ENCODE assay signal across 14 mouse cellular contexts in genomic region chr17:27212006-27212405, GRCm38 (mm10). TPM values are rescaled to one million over a fixed set of nuclear protein-coding genes. Genes with fewer than 3 reads are reported as not detected.
DNase-seq lines count a peak whose midpoint lies in the region; ATAC-seq lines count a peak whose summit lies in the region.
"Had no signal": no experiment of that assay in that cellular context is flagged by ENCODE, and none has a peak within 500 bp of the region (broad histone marks: within the 10 kb centered on the region; RNA-seq: fewer than 3 reads in every experiment).

No protein-coding gene starts in this region.

- H3K4me2 ChIP-seq in hindbrain, embryonic 12.5 days (replicated peaks): no peak overlapping the region
- no peak overlapping the region for H3K4me2 ChIP-seq in hindbrain, embryonic 16.5 days (ENCODE audit: low read length)

- DNase-seq in retina, postnatal 1 day: peak; percentile 38
- DNase-seq in retina, embryonic 14.5 days (ENCODE audit: low spot score): no peak
- peak; percentile 65 to 81 for DNase-seq in kidney, postnatal 4 days
- DNase-seq in cerebellum, postnatal 4 days (ENCODE audit: low spot score in 2 of 2): no peak
- no peak for DNase-seq in spleen, postnatal 36 days (ENCODE audit: low spot score in 2 of 2)
- DNase-seq: gastrocnemius, postnatal 36 days; layer of hippocampus, adult 9-11 months; lung, postnatal 14 days had no signal

- H3K4me1 ChIP-seq in hindbrain, embryonic 12.5 days: peaks cover 29% of the 10 kb centered on the region
- H3K4me1 ChIP-seq in hindbrain, embryonic 16.5 days (ENCODE audit: control insufficient read depth, insufficient read depth, low read depth, low read length): no peaks in the 10 kb centered on the region

- no peak overlapping the region for H3K9ac ChIP-seq in hindbrain, embryonic 12.5 days
- H3K9ac ChIP-seq in hindbrain, embryonic 16.5 days (ENCODE audit: low read depth, low read length): no peak overlapping the region
- H3K9ac ChIP-seq: liver, embryonic 14.5 days had no signal

- 39% methylated on average over 6 of the region's 6 CpGs for WGBS in hindbrain, embryonic 12.5 days
- 40% methylated on average over 6 of the region's 6 CpGs for WGBS in hindbrain, embryonic 16.5 days

- no peak overlapping the region for H3K4me3 ChIP-seq in hindbrain, embryonic 12.5 days
- no peak overlapping the region for H3K4me3 ChIP-seq in hindbrain, embryonic 16.5 days (ENCODE audit: low read length)
- H3K4me3 ChIP-seq: erythroblast, embryonic 14.5 days had no signal

- no peaks in the 10 kb centered on the region for H3K36me3 ChIP-seq in hindbrain, embryonic 12.5 days
- H3K36me3 ChIP-seq in hindbrain, embryonic 16.5 days (ENCODE audit: control insufficient read depth, insufficient read depth, low read length): no peaks in the 10 kb centered on the region

- H3K9me3 ChIP-seq in hindbrain, embryonic 12.5 days (replicated peaks): no peaks in the 10 kb centered on the region
- H3K9me3 ChIP-seq in hindbrain, embryonic 16.5 days (ENCODE audit: control insufficient read depth, low read length): no peaks in the 10 kb centered on the region

- peak overlapping the region; percentile 44; the same call in 1 of the 2 replicates for H3K27ac ChIP-seq in hindbrain, embryonic 12.5 days
- H3K27ac ChIP-seq in hindbrain, embryonic 16.5 days (ENCODE audit: low read depth, low read length): no peak overlapping the region
- H3K27ac ChIP-seq: hindbrain, postnatal 0 days; liver, embryonic 14.5 days had no signal

- ATAC-seq in hindbrain, embryonic 12.5 days (ENCODE audit: low FRiP score): no peak
- ATAC-seq in hindbrain, embryonic 16.5 days: no peak
- no peak for ATAC-seq in megakaryocyte progenitor cell, adult 5-6 weeks (replicated peaks; ENCODE audit: poor library complexity)

- H3K27me3 ChIP-seq in hindbrain, embryonic 12.5 days: no peaks in the 10 kb centered on the region
- H3K27me3 ChIP-seq in hindbrain, embryonic 16.5 days (replicated peaks; ENCODE audit: control insufficient read depth, insufficient read depth, low read length): no peaks in the 10 kb centered on the region; the same call in 1 of the 2 replicates

RNA-seq across cellular contexts. Expression of gene Lemd2, which starts 7.7 kb away (rescaled TPM):
- 32.9 and 38.2 TPM in 2 replicates for polyA plus RNA-seq in hindbrain, embryonic 12.5 days (2016; fragmentation: Nextera tagmentation; extraction: Ambion mirVana)
- polyA plus RNA-seq in hindbrain, embryonic 16.5 days (2015; fragmentation: Nextera tagmentation; extraction: Ambion mirVana): 11.1 and 17.7 TPM in 2 replicates
- total RNA-seq in megakaryocyte progenitor cell, adult 5-6 weeks (2015): 12.1 and 13.0 TPM in 2 replicates
- 21.4 and 21.8 TPM in 2 replicates for total RNA-seq in megakaryocyte progenitor cell, adult 5-6 weeks (2017)

RNA-seq across cellular contexts. Expression of gene Ip6k3, which starts 44.4 kb away (rescaled TPM):
- 0.40 and 0.54 TPM in 2 replicates for polyA plus RNA-seq in hindbrain, embryonic 12.5 days (2016; fragmentation: Nextera tagmentation; extraction: Ambion mirVana)
- 0.27 and 0.31 TPM in 2 replicates for polyA plus RNA-seq in hindbrain, embryonic 16.5 days (2015; fragmentation: Nextera tagmentation; extraction: Ambion mirVana)
- not detected in 2 replicates for total RNA-seq in megakaryocyte progenitor cell, adult 5-6 weeks (2015)
- total RNA-seq in megakaryocyte progenitor cell, adult 5-6 weeks (2017): not detected in 2 replicates
- total RNA-seq: hindbrain, postnatal 0 days had no signal
- polyA plus RNA-seq: erythroblast, embryonic 14.5 days had no signal

Comparison
In these comparisons a context has a peak if more than half of its experiments do, and no peak if none do; other contexts are left out.
1. DNase-seq: peak in retina, postnatal 1 day (single experiment) and kidney, postnatal 4 days (2 of 2); none in retina, embryonic 14.5 days (single experiment), cerebellum, postnatal 4 days (0 of 2) and spleen, postnatal 36 days (0 of 2).